Mouse (Mus musculus) embryo, embryonic 10 days (tissue): ENCODE results near the gene Smyd4.

Source experiments
- DNase-seq: peaks from one replicate; pipeline ENCODE4 v3.0.0-alpha.2; 2015; ENCODE audit warnings: low spot score

The Smyd4 gene

GRCm38 (mm10) chr11:75453991-75454930, 106.0 kb downstream of the Smyd4 start, which contains the start of gene Wdr81:
TSS of gene Wdr81 (minus strand) at chr11:75454717.
- DNase-seq = peak; percentile 94
